In the genomic region with DNA sequence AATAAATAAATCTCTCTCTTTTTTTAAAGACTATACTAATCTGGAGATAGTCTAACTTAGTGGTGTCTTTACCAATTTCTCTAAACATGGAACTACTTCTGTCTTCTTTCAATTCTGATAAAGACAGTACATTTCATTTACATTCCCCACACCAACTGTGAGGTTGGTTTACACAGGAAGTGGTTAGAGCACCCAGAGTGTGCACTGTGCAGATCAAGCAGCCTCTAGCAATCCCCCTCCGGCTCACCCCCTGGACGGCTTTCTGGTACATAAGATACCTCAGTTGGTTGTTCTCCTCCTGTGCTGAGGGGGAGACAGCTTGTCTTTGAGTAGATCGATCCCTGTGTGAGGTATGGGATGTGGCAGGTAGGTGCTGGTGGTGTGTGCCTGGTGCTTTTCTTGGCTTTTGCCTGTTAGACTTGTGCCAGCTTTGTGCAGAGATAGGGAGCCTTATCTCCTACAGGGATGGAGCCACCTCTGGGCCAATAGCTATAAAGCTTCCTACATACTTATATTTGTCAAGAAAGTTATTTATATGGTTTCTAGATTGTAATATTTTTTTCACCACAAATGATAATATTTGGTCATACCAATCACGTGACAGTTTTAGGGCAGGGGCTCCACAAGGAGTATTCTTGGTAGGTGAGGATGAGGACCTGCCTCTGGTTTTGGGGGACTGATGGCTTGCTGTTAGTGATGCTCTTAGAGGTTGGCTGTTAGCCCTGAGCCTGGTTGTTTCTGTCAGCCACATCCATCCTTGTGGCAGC, we compare ENCODE assay signal across 10 mouse cellular contexts. TPM values are rescaled to one million over a fixed set of nuclear protein-coding genes. Genes with fewer than 3 reads are reported as not detected.
DNase-seq lines count a peak whose midpoint lies in the region; ATAC-seq lines count a peak whose summit lies in the region.
"Had no signal": no experiment of that assay in that cellular context is flagged by ENCODE, and none has a peak within 500 bp of the region (broad histone marks: within the 10 kb centered on the region; RNA-seq: fewer than 3 reads in every experiment).

No protein-coding gene starts in this region.

- H3K27me3 ChIP-seq in liver, embryonic 11.5 days (replicated peaks; ENCODE audit: control insufficient read depth, insufficient read depth, low read length), result no peaks in the 10 kb centered on the region
- H3K27me3 ChIP-seq: intestine, embryonic 15.5 days had no signal

- ATAC-seq in liver, embryonic 11.5 days (replicated peaks; ENCODE audit: low FRiP score), result peak; percentile 76
- ATAC-seq: intestine, embryonic 15.5 days had no signal

- no peaks in the 10 kb centered on the region for H3K9me3 ChIP-seq in liver, embryonic 11.5 days (ENCODE audit: control insufficient read depth, low read length)
- H3K9me3 ChIP-seq: intestine, embryonic 15.5 days had no signal

- no peak overlapping the region for H3K9ac ChIP-seq in liver, embryonic 11.5 days (ENCODE audit: low read depth, low read length)
- H3K9ac ChIP-seq: intestine, embryonic 15.5 days had no signal

- no peak overlapping the region for H3K4me3 ChIP-seq in liver, embryonic 11.5 days (ENCODE audit: low read depth, low read length)
- H3K4me3 ChIP-seq: intestine, embryonic 15.5 days had no signal

- no peaks in the 10 kb centered on the region for H3K36me3 ChIP-seq in liver, embryonic 11.5 days (ENCODE audit: control insufficient read depth, insufficient read depth, low read length)
- H3K36me3 ChIP-seq: intestine, embryonic 15.5 days had no signal

- 49% methylated on average over 4 of the region's 4 CpGs for WGBS in liver, embryonic 11.5 days

- DNase-seq in 416B (ENCODE audit: low read depth), result peak; percentile 91
- DNase-seq in MEL-GATA-1-ER (ENCODE audit: extremely low read depth, low read depth), result peak; percentile 92
- DNase-seq in liver, embryonic 11.5 days (ENCODE audit: low spot score), result no peak
- peak; percentile 56 to 64 for DNase-seq in natural killer cell, adult 2 months (ENCODE audit: low spot score in 2 of 2)
- no peak for DNase-seq in right cerebral cortex, postnatal 36 days (ENCODE audit: low spot score in 2 of 2)
- no peak for DNase-seq in cerebellum, postnatal 4 days (ENCODE audit: low spot score in 2 of 2)
- no peak for DNase-seq in urinary bladder, postnatal 14 days (ENCODE audit: low spot score)
- no peak for DNase-seq in testis, postnatal 14 days (ENCODE audit: low spot score)
- DNase-seq: gastrocnemius, postnatal 10 days had no signal

- no peak overlapping the region; the same call in 1 of the 2 replicates for H3K27ac ChIP-seq in liver, embryonic 11.5 days (ENCODE audit: low read depth, low read length)
- H3K27ac ChIP-seq: intestine, embryonic 15.5 days had no signal

- H3K4me1 ChIP-seq in liver, embryonic 11.5 days (replicated peaks; ENCODE audit: control insufficient read depth, insufficient read depth, low read length), result peaks cover 4% of the 10 kb centered on the region; the same call in 1 of the 2 replicates
- H3K4me1 ChIP-seq: intestine, embryonic 15.5 days had no signal

- 0 out of 2 replicates have a peak overlapping the region, but pooled peaks have one; percentile 27 for H3K4me2 ChIP-seq in liver, embryonic 11.5 days
- H3K4me2 ChIP-seq: intestine, embryonic 15.5 days had no signal

RNA-seq across cellular contexts. Expression of a gene that starts 40.6 kb away (rescaled TPM):
- 0.16 and 0.26 TPM in 2 replicates for polyA plus RNA-seq in liver, embryonic 11.5 days (2014; fragmentation: Nextera tagmentation; extraction: Ambion mirVana)

Comparison
In these comparisons a context has a peak if more than half of its experiments do, and no peak if none do; other contexts are left out.
1. DNase-seq: peak in 416B (single experiment), MEL-GATA-1-ER (single experiment) and natural killer cell, adult 2 months (2 of 2); none in liver, embryonic 11.5 days (single experiment), right cerebral cortex, postnatal 36 days (0 of 2), cerebellum, postnatal 4 days (0 of 2), urinary bladder, postnatal 14 days (single experiment) and testis, postnatal 14 days (single experiment).